Mouse (Mus musculus): Measurements from ENCODE around the gene Timp2. TPM values are rescaled to one million over a fixed set of nuclear protein-coding genes. Genes with fewer than 3 reads are reported as not detected.
"Not testable (repeated sequence)": the region's sequence is repeated elsewhere in the genome, so short reads cannot be mapped to it uniquely, and the experiment has no call there.

The Timp2 gene
- 100 to 1,000 TPM in 1 of 2 experiments, 10 to 100 TPM in 1; 75.0 to 102 TPM for total RNA-seq (2021)
- long read RNA-seq, experiment 1, transcript Timp2-201 (5 exons, 3,709 nt) = major isoform, 68 of 93 reads
- long read RNA-seq, experiment 1, partial matches to known transcripts = 2 of 93 reads
- long read RNA-seq, experiment 1, other reads (novel, unspliced or antisense) = 23 of 93 reads
- long read RNA-seq, experiment 2, transcript Timp2-201 (5 exons, 3,709 nt) = major isoform, 30 of 48 reads
- long read RNA-seq, experiment 2, partial matches to known transcripts = 2 of 48 reads
- long read RNA-seq, experiment 2, other reads (novel, unspliced or antisense) = 16 of 48 reads

- no peak for DNase-seq
These were observed at the start of gene Timp2 for GRCm38 (mm10) chr11:118355640-118356039. Timp2 (minus strand) TSS chr11:118355740.

- DNase-seq = no peak
These were observed 49.8 kb upstream of the Timp2 start for GRCm38 (mm10) chr11:118405311-118405710.

- no peak for DNase-seq
These were observed 48.7 kb upstream of the Timp2 start for GRCm38 (mm10) chr11:118403951-118404899.

GRCm38 (mm10) chr11:118403183-118403582, 47.6 kb upstream of the Timp2 start:
- DNase-seq = no peak

- peak; percentile 76 to 86 for DNase-seq
These were observed 46.3 kb upstream of the Timp2 start, which contains the start of gene Lgals3bp for GRCm38 (mm10) chr11:118401760-118402280. Lgals3bp (minus strand) TSS chr11:118402092.

- DNase-seq = no peak
These were observed 45.7 kb upstream of the Timp2 start for GRCm38 (mm10) chr11:118401195-118401594.

GRCm38 (mm10) chr11:118400566-118400936, 45.0 kb upstream of the Timp2 start:
- peak; percentile 54 to 75 for DNase-seq

GRCm38 (mm10) chr11:118399891-118400565, 44.5 kb upstream of the Timp2 start:
- no peak for DNase-seq

- no peak for DNase-seq
These were observed 42.4 kb upstream of the Timp2 start for GRCm38 (mm10) chr11:118397806-118398530.

- no peak for DNase-seq
These were observed 39.0 kb upstream of the Timp2 start for GRCm38 (mm10) chr11:118394538-118394937.

- DNase-seq = no peak
These were observed 38.5 kb upstream of the Timp2 start for GRCm38 (mm10) chr11:118393991-118394390.

GRCm38 (mm10) chr11:118387816-118388215, 32.3 kb upstream of the Timp2 start:
- DNase-seq = not testable (repeated sequence)

- DNase-seq = peak; percentile 88 to 97
These were observed 23.9 kb upstream of the Timp2 start for GRCm38 (mm10) chr11:118379251-118380009.

- no peak for DNase-seq
These were observed 23.1 kb upstream of the Timp2 start for GRCm38 (mm10) chr11:118378656-118379055.

- not testable (repeated sequence) for DNase-seq
These were observed 20.8 kb upstream of the Timp2 start for GRCm38 (mm10) chr11:118376323-118376722.

- DNase-seq = no peak
These were observed 20.3 kb upstream of the Timp2 start for GRCm38 (mm10) chr11:118375881-118376280.

GRCm38 (mm10) chr11:118375461-118375860, 19.9 kb upstream of the Timp2 start:
- DNase-seq = no peak

GRCm38 (mm10) chr11:118375006-118375405, 19.5 kb upstream of the Timp2 start:
- DNase-seq = no peak

- no peak for DNase-seq
These were observed 19.0 kb upstream of the Timp2 start for GRCm38 (mm10) chr11:118374506-118374905.

GRCm38 (mm10) chr11:118372641-118373040, 17.1 kb upstream of the Timp2 start:
- no peak for DNase-seq

- no peak for DNase-seq
These were observed 16.3 kb upstream of the Timp2 start for GRCm38 (mm10) chr11:118371876-118372275.
